Mouse (Mus musculus) retina, embryonic 14.5 days (tissue): ENCODE data around the gene Ank2.
A peak's percentile ranks its signal among the peaks of the same experiment; 100 is the strongest.

Source experiments
- DNase-seq: peaks from one replicate; pipeline ENCODE4 v3.0.0-alpha.2; 2015; ENCODE audit warnings: low spot score

Gene Ank2

DNA sequence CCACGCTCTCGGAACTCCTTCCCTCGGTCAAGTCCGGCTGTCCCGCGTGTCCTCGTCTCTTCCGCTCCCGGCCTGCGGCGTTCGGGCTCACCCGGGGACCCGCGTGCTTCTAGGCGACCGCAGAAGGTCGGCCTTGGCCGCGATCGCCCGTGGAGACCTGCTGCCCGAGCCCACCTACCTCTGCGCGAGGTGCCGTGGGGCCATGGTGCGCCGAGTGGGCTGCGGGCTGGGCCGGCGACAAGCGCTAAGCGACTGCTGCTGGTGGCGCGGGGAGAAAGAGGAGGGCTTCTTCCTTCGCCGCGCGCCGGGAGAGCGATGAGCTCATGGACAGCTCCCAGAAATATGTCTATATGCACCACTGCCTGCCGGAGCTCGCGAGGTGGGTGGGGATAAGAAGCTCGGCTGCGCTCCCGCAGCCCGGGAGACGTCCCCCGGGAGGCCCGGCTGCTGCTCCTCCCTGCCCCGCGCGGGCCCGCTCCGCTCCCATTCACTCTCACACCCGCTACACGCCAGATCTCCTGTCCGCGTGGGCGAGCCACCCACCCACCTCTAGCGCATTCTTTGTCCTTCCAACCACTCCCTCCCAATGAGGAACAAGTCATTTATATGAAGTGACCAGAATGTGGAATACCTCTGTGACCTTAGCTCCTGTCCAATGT lies at the start of gene Ank2:
Ank2 (minus strand) TSS at position 609 of the 659 bp plus-strand sequence.
- peak; percentile 67 for DNase-seq

DNA sequence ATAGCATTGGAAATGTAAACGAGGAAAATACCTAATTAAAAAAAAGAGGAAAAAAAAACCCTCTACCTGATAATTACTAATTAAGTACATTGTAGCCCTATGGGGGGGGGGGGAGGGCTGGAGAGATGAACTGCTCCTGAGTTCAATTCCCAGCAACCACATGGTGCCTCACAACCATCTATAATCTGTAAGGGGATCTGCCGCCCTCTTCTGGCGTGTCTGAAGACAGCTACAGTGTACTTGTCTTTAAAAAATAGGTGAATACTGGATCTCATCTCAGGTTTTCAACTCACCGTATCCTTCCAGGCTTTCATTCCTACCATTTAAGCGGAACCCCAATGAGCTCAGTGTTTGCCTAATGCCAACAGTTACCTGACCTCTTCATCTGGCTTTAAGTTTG lies 48.7 kb upstream of the Ank2 start:
- DNase-seq = peak; percentile 63

DNA sequence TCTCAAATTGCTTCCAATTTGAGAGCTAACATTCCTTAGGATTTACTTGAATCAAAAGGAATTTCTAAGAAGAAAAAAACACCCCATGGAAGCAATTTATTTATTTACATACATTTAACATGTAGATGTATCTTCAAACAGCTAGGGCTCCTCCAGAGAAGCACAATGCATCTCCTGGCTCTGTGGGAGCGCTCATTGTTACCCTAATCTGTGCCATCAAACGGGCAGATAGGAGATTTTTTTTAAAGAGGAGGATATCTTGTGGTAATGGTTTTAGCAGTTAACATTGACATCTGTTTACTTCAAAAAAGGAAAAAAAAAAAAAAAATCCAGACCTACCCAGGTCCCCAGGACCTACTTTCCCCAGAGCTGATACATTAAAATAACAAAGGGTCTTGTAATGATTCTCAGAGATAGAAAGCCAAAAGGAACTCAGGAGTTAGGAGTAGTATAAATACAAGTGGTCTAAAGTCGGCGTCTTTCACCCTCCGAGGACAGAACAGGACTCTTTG lies 45.5 kb upstream of the Ank2 start:
- DNase-seq = no peak

DNA sequence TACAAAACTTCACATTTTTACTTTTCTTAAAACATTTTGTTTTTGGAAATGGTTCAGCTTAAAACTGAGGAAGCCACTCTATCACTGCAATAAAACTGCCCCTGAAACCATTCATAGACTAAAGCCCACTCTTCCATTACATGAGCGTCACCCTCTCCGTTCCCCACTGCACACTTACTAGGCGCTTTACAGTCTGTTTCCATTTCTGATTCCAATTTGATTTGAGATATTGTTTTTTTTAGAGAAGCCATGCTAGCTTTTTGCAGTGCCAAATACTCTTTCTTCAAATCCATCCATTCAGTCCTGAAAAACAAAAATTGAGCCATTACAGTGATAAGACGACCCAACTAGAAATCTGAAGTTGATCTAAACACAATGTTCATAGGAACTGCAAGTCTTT lies 44.8 kb upstream of the Ank2 start:
- DNase-seq = no peak

DNA sequence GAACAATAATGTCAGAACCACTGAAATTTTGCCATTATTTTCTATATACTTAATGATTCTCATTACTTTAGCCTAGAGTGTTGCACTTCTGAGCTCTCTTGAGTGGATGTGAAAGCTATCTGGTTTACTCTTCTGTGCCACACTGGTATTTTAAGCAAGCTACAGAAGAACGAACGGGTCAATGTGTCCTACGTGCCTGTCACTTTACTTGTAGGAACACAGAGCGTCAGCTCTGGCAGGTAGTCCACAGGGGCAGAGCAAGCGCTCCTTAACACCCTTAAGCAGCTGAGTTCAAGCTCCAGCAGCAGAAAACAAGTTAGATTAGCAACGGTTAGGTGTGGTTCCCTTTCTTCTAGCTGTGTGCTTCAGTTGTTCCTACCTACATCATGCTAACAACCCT lies 40.0 kb upstream of the Ank2 start:
- DNase-seq = no peak

DNA sequence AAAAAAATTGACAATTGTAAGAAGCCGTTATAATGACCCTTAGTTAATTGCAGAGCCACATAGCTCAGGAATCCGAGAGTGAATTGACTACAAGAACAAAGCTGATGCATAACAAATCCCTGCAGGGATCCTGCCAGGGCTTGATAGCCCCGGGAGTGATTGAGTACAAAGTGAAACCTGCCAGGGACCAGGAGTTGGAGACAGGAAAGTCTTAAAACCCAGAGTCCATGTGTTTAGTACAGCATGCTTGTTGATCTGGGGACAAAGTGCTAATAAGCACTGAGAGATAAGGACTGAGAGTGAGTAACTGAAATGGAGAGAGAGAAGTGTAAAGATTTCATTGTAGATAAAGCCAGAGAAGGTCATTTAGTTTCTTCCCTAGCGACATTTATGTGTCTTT lies 31.1 kb upstream of the Ank2 start:
- DNase-seq = no peak

DNA sequence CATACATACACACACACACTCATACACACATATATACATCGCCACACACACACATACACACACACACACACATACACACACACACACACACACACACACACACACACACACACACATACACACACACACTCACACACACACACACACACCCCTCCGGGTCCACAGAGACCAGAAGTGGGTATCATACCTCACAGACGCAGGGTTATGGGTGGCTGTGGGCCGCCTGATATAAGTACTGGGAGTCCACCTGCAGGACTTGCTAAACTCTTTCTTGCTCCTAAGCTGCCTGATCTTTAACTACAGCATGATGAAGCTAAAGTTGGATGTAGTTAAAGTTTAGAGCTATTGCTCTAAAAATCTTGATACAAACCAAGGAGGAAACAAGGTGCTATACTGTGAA lies 30.7 kb upstream of the Ank2 start:
- DNase-seq = no peak

DNA sequence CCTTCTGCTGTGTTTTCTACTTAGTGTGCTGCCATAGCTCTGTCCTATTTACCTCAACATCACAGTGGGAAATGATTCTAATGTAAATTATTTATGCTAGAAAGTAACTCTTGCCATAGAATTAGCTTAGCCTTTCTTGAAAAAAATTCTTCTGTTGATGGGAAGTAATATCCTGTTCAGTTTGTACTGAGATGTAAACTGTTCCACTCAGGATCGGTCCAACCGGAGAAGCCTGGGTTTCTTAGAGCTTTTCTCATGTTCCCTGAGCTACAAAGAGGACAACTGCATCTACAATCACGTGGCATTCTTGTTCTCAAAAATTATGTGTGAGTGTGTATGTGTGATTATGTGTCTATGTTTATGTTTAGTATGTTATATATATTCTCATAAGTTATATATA lies 30.1 kb upstream of the Ank2 start:
- DNase-seq = no peak

DNA sequence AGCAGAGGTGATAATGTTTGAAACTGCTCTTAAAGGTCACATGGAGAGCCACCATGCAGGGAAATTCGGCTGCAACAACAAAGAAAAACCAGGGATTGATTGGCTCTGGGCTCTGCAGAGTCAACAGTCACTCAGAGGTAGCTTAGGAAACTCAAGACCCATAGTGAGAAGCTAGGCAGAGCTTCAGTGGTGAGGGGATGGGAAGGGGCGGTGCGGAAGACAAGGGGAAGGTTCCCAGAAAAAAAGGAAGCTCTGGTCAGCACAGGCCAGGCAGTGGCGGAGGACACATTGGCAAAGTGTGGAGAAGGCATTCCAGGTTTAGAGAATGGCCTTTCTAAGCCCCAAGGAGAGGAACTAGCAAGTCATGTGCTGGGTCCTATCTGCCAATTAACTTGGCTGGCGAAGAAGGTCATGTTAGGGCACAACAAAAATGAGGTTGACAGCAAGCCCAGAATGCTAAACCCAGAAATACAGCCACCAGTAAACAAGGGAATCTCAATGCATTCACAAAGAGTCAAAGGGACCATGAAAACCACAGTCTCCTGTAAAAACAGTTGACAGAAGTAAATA lies 28.4 kb upstream of the Ank2 start:
- no peak for DNase-seq

DNA sequence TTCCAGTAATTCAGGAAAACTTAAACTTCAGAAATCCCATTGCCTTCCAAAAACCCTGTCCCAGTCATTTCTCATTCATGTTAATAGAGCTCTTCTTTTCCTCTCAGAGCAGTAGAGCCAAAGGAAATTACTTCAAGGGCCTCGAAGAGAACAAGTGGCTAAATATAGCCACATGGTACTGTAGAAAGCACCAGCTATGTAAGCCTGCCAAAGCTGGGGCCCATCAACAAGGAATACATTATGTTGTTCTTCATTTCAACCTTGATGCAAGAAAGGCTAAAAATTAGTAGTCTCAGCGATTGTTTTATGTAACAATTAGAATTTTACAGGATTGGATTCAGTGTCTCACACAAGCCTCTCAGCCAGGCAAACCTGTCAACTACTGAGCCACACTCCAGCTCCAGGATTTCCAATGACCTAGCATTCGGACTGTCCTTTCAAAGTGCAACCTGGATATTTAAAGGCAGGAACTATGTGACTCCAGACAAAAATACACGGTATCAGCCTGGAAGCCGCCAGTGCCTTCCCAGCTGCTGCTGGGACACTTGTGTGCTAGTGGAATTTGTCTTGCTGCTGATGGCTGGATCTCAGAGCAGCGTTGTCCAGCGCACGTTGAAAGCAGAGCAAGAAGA lies 26.2 kb upstream of the Ank2 start:
- no peak for DNase-seq

DNA sequence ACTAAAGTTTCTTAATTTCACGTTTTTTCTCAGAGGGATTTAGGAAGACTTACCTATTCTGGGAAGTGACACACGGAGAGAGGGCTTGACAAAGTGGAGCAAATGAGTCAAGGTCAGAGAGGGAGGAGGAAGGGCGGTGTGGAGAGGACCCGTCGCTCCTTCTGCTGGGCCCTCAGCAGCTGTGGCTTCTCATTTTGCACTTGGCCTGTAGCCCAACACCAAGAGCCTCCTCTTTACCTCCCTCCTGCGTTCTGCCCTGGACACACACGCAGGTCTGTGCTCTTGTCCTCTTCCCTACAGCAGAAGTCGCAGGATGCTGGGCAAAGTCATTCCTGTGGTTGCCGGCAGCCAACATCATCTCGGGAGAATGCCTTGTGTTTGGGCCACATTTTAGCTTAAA lies 22.0 kb upstream of the Ank2 start:
- no peak for DNase-seq

DNA sequence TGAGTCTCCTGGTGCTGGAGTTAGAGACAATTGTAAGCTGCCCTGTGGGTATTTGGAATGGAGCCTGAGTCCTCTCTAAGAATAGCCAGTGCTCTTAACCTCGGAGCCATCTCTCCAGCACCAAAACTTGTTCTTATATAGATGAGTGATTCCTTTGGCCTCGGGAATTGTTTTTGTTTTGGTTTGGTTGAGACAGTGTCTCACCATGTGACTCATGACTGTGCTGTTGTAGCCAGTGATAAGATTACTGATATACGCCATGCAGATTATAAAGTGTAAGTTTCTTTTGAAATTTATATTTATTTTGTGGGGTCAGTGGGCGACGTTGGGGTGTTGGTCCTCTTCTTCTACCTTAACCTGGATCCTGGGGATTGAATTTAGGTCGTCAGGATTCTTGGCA lies 21.1 kb upstream of the Ank2 start:
- no peak for DNase-seq

DNA sequence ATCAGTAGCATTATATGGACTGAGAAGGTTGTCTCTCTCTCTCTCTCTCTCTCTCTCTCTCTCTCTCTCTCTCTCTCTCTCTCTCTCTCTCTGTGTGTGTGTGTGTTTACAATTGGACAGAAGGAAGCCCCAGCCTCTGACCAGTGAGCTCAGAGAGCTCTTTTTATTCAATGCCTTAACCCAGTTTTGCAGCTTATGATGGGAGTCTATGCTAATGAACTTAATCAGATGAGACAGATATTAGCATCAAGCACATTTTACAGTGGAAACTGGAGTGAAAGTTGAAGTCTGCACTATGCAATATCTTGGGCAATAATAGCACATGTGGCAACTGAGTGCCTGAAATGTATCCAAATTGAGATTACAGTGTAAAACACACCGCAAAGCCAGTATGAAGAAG lies 16.1 kb upstream of the Ank2 start:
- peak; percentile 53 for DNase-seq

DNA sequence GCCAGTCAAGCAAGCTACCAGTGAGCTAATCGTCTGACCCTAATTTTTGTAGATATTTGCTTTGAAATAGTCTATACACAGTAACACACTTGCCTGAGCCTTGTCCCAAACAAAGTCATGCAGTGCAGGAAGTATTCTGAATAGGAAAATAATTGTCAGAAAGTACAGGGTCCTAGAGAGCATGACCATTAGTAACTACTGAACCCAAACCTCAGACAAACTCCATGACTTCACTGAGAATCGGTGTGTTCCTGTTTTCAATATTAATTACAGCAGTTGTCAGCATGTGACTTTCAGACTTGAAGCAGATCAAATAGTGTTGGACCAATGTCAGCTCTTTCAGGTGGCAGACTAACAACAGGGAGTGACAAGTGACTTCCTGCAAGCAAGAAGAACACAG lies 14.5 kb upstream of the Ank2 start:
- no peak for DNase-seq

DNA sequence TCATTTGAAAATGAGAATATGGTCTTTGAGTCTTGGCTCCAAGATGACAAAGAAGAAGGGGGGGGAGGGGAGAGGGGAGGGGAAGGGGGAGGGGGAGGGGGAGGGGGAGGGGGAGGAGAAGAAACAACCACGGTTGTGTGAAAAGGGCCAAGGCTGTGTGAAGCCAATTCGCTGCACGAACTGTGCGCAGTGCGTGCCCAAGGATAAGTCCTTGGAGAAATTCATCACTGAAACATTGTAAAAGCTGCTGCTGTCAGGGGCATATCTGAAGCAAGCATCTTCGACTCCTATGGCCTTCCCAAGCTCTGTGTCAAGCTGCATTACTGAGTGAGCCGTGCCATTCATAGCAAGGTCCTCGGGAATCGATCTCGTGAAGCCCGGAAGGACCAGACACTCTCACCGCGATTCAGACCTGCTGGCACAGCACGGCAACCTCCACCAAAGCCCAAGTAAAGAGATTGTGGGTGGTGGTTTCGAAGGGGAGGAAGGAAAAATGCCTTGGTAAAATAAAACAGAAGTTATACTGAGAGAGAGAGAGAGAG lies 13.7 kb upstream of the Ank2 start:
- DNase-seq = no peak

DNA sequence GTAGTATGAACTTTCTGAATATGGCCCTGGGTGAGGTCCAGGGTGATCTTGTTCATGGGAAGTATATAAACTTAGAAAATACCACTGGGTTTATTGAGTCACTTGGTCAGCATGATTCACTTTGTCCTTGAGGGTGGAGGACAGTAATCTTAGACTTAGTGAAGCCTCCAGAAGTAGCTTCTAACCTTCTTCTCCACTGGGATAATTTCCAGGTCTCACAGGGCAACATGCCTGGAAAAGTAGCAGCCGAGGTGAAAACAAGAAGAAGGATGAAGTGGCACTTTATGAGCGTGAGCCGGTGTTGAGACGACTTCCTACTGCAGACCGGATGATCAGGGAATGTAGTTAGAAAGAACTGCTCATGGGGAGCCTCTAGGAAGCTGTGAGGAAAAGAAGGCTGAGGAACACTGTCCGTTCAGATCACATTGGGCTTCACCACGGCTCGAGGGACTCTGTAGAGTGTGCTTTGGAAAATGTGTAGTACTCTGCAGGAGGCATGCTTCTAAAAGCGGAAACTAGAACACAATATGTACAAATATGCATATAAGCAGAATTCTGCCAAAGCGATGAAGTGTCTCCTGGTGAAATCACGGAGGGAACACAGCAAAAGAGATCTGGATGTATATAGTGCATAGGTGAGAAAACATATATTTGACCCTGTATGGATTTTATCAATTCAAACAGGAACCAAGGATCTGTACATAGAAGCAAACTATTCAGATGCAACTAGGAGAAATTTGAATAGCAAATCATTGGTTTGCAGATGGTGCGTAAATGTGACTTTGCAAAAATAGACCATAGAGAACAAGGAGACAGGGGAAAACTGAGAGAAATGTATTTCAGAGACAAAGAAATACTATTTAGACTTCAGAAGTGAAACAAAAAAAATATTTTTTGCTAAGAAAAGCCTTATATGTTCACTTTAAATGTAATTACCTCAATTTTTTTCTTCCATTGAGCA lies 12.9 kb upstream of the Ank2 start:
- DNase-seq = no peak

DNA sequence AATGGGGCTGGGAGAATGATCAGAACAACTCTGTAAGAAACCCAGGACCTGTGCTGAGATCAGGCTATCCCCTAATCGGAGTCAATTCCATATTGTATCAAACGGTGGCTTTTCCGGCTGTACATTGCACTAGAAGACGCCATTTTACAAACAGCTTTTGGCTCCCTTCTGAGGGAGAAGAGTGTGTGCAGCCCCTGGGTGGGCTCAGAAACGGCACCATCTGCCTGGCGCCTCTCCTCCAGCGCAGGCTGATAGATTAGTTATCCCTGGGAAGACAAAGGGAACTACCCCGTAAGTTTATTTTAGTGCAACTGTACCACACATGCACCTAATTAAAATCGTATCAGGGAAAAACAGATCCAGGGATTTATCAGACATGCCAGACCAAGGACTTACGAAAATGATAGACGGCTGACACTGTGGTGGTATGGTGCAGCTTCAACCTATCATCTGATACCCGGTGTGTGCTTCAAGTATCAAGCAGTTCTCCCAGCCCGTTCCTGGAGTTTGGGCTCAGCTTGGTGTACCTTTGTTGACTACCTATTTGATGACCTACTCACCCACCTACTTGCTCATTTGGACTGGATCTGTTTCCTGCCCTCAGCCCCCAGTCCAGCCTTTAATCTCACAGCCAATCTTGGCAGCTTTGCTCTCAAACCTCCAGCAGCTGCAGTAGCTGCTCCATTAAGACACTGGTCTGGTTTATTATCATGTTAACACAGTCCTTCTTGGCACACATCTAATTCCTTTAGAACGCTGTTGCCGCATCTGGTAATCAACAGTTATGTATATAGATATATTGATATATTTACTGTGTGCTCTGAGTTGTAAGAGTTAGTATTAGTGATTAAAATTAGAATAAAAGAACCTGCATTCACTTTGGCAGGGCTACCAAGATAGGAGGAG lies 9.0 kb upstream of the Ank2 start:
- no peak for DNase-seq

DNA sequence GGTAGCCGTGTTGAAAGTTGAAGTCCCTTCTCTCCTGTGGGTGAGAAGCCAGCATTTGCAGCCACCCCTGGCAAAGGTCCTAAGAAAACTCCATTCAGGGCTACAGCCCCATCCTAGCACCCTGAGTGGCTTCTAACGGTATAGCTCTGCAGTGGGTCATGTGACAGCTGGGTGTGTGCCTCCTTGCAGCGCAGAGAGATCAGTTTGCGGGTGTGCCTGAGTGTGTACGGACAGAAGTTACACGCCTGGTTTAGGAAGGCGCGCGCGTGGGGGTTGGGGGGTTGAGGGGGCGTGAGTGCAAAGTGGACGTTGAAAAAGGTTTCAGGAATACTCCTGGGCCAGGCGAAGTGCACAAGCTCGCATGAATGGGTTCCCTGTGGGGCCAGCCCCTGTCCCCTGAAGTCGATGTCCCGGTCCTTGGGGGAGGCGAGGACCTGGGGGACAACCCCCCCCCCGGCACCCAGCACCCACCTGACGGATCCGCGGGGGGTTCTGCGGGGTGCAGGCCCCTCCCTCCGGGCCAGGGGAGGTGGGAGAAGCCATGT lies 881 bp downstream of the Ank2 start:
- peak; percentile 57 for DNase-seq

DNA sequence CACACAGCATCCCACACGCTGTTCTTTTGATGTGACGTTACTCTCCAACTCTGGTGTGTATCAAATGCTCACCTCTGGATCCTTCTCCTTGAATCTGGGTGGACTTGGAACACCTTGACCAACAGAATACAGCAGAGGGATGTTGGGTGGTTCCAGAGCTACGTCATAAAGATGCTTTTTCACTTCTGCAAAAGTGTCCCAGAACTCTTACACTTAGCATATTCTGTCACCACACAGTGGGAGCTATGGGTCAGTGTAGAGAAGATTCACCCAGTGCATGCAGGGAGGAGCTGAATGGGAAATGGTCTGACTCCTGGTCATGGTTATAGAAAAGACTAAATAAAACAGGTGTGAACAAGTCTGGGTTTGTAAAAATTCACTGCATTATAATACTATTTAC lies 6.5 kb downstream of the Ank2 start:
- no peak for DNase-seq

DNA sequence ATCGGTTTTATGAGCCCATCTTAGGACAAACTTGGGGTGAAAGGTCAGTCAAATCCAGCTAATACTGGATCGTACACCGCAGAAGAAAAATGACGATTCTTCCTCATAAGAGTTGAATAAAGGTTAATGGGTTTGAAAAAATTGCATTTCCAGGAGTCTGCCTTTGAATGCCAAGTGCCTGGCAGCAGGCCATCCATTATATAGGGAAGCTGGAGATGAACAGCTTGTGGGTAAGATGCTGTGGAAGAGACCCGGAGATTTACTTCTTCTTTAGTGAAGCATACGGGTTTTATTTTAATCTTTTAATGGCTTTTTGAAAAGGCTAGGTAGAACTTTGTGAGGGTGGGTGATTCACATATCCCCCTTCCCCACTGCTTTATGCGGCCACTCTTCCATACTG lies 11.8 kb downstream of the Ank2 start:
- no peak for DNase-seq

DNA sequence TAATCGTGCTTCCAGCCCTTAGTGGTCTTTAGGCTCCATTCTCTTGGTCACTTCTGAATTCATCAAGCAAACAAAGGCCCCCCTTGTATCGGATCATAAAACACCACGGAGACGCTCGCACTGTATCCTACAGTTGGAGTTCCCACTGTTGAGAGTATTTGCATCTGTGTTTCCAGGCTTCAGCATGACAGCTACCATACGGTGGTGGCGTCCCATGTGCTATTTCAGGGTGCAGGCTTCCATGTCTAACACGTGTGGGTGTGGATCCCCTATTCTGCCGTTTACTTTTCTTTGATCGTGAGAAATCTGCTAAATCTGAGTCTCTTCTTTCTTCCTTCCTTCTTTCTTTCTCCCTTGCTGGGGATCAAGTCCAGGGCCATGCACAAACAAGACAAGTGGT lies 14.0 kb downstream of the Ank2 start:
- no peak for DNase-seq
